Mouse (Mus musculus): ENCODE data around the gene Lekr1.
"Not testable (repeated sequence)": the region's sequence is repeated elsewhere in the genome, so short reads cannot be mapped to it uniquely, and the experiment has no call there.

Gene Lekr1

GRCm38 (mm10) chr3:65767202-65767862, 101.3 kb downstream of the Lekr1 start:
- DNase-seq (ENCODE audit: low spot score in 2 of 2) = no peak

- not testable (repeated sequence) for DNase-seq (ENCODE audit: low spot score in 2 of 2)
Observed at GRCm38 (mm10) chr3:65769666-65770065, 103.6 kb downstream of the Lekr1 start.

GRCm38 (mm10) chr3:65773910-65774309, 107.9 kb downstream of the Lekr1 start:
- DNase-seq (ENCODE audit: low spot score in 2 of 2) = no peak

GRCm38 (mm10) chr3:65775096-65775495, 109.1 kb downstream of the Lekr1 start:
- DNase-seq (ENCODE audit: low spot score in 2 of 2) = no peak

DNA sequence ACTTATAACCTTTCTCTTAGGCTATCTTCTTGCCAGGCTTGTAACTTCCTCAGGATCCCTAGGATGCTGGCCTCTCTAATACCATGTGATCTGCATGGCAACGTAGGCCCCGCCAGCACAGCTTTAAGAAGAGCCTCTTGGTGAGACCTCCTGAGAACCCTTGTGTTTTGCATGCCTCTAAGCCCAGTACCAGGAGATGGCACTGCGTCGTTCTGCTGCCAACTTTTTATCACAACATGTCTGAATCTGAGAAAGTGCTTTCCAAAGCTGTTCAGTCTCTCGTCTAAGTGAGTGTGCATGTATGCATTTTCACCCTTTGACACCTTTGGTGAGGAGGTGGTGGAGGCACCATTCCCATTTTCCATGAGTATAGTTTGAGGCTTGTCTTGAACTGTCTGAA, 116.2 kb downstream of the Lekr1 start:
- no peak for DNase-seq (ENCODE audit: low spot score in 2 of 2)

GRCm38 (mm10) chr3:65790076-65790685, 124.2 kb downstream of the Lekr1 start:
- DNase-seq (ENCODE audit: low spot score in 2 of 2) = no peak

DNA sequence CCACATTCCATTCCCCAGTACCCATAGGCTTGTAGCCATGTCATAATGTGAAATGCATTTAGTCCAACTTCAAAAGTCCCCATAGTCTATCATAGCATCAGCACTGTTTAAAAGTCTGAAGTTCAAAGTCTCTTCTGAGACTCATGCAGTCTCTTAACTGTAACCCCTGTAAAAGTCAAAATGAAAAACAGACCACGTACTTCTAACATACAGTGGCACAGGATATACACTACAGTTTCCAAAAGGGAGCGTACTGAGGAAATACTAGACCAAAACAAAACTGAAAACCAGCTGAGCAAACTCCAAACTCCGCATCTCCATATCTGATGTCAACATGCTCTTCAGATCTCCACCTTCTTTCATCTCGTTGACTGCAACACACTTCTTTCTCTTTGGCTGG, 127.5 kb downstream of the Lekr1 start:
- DNase-seq (ENCODE audit: low spot score in 2 of 2) = no peak

DNA sequence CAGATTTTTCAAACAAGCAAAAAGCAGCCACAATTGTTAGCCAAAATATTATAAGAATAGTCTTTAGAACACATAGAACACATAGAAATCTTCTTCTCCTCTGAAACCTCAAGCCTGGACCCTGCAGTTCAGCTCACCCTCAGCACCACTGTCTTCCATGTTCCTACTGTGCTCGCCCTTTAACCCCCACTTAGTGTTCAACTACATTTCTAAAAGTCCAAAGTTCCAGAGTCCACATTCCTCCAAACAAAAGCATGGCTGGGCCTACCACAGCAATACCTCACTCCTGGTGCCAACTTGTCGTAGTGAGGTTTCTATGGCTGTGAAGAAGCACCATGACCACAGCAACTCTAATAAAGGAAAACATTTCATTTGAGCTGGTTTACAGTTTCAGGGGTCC, 128.7 kb downstream of the Lekr1 start:
- no peak for DNase-seq (ENCODE audit: low spot score in 2 of 2)

GRCm38 (mm10) chr3:65797345-65798137, 131.5 kb downstream of the Lekr1 start:
- DNase-seq (ENCODE audit: low spot score in 2 of 2) = no peak

DNA sequence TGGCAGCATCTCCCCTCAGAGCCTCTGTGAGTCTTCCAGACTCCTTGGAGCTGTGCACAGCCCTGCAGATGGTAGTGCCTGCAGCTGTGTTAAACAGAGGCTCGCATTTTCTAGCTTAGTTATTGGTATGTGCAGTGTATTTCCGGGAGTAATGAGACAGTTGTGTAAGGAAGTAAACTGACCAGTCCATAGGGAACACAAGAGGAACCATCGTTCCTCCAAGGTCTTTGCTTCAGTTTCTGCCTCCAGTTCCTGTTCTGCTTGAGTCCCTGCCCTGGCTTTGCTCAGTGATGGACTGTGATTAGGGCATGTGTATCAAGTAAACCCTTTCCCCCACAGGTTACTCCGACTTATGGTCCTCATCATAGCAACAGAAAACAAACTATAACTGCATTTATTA, 134.9 kb downstream of the Lekr1 start:
- no peak for DNase-seq (ENCODE audit: low spot score in 2 of 2)

DNA sequence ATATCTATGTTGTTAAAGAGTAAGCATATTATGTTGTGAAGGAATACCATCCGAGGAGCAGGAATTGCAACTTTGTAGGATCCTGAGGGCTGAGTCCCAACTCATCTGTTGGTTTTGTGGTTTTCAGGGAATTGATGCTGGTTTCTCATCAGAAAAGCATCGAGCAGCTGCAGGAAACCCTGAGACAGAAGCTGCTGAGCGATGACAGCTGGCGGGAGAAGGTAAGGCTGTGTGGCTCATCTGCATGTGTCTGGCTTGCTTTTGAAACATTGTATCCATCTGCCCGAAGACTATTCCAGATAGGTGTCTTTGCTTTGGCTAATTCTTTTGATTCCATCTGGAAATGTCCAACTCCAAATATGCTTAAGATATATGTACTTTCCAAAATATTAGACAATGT, 136.2 kb downstream of the Lekr1 start:
- DNase-seq (ENCODE audit: low spot score in 2 of 2) = no peak

DNA sequence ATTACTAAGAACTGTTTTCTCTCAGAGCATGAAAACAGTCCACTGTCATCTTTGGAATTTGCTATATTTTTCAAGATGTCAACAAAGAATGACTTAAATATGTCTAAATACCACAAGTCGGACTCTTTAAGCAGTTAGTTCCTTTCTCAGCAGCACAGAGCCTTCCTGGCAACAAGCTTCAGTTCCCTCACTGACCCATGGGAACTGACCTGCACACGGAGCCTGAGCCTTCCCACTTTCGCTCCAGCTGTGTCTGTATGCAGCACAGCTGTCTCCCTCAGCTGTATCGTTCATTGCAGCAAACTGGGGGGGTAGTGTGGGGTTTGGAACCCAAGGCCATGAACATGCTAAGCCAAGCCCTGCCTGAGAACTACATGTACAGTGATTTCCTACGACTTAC, 136.8 kb downstream of the Lekr1 start:
- DNase-seq (ENCODE audit: low spot score in 2 of 2) = no peak

GRCm38 (mm10) chr3:65814881-65815280, 148.9 kb downstream of the Lekr1 start:
- DNase-seq (ENCODE audit: low spot score in 2 of 2) = no peak

DNA sequence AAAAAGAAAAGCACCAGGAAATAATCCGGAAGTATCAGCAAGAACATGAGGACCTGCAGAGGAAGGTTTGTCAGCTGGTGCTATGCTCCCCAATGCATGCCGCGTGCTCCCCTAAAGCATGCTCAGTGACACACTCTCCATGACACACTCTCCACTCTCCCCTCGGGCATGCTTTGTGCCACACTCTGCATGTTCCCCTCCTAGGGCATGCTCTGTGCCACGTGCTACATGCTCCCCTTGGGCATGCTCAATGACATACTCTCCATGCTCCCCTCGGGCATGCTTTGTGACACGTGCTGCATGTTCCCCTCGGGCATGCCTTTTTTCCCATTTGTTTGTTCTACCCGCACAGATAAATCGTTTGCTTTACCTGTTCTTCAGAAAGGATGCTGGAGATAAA, 150.0 kb downstream of the Lekr1 start:
- DNase-seq (ENCODE audit: low spot score in 2 of 2) = no peak

- no peak for DNase-seq (ENCODE audit: low spot score in 2 of 2)
Observed at GRCm38 (mm10) chr3:65818597-65818996, 152.6 kb downstream of the Lekr1 start.

DNA sequence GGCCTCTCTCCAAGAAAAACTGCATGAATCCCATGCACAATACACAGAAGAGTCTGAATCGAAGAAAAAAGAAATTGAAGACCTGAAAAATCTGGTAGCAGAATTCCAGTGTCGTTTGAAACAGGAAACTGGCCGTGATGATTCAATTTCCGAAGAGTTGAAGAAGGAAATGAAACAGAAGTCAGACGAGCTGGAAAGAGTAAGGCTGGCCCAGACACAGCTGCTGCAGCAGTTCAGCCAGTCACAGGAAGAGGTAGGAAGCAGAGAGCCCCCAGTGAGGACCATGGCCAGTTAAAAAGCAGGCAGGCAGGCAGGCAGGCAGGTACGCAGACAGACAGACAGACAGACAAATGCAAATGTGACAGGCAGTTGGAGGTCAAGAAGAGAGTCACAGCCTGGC, 153.8 kb downstream of the Lekr1 start:
- DNase-seq (ENCODE audit: low spot score in 2 of 2) = no peak

DNA sequence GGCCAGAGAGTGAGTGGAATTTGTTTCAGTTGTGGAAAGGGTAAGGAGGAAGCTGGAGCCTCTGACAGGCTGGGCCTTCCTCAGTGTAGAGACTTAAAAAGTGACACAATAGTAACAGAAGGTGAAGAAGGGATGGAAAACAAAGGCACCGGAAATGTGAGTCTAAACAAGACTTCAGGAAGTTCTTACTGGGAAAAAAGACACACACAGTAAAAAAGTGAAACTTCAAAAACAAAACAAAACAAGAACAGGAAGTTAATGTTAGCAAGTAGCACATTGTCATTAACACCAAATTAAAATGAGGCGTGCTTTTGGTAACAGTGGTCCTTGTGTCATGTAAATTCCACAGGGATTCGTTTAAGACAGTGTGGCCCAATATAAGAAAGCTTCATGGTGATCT, 158.9 kb downstream of the Lekr1 start:
- DNase-seq (ENCODE audit: low spot score in 2 of 2) = no peak

DNA sequence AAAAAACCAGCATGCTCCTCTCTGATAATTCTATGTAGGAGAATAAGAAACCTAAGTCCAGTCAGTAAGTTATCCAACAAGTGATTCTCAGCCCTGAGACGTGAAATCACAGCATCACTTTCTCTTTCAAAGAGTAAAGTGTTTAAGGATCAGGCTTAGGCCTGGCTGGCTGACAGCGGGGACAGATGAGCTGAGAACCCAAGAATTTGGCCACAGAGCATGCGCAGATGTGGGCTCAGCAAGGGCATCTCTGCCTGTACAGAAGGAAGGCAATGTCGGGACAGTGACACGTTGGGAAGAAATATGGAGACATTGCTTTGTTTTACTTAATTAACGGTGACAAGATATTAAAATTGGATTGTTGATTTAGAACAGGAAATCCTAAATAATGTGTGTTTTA, 160.7 kb downstream of the Lekr1 start:
- DNase-seq (ENCODE audit: low spot score in 2 of 2) = no peak

GRCm38 (mm10) chr3:65827400-65827799, 161.4 kb downstream of the Lekr1 start:
- no peak for DNase-seq (ENCODE audit: low spot score in 2 of 2)

GRCm38 (mm10) chr3:65828020-65828419, 162.0 kb downstream of the Lekr1 start:
- no peak for DNase-seq (ENCODE audit: low spot score in 2 of 2)

DNA sequence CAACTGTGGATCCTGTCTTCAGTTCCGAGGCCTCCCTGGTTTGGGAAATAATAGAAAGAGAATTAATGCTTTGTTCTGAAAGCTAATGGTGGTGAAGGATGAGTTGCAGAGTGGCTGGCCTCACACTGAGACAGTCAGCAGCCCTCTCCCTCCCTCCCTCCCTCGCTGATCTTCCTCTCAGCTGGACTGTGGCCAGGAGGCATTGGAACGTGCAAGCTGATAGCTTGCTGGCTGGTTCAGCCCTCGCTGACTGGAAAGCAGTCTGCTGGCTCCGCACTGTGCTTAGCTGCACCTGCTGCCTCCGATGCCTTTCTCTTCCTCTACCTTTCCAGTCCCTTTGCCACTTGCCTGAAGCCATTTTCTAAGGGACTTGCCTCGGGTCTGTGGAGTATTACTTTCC, 163.2 kb downstream of the Lekr1 start:
- DNase-seq (ENCODE audit: low spot score in 2 of 2) = peak; percentile 9 to 10

- DNase-seq (ENCODE audit: low spot score in 2 of 2) = no peak
Observed at GRCm38 (mm10) chr3:65829943-65830483, 164.0 kb downstream of the Lekr1 start.

GRCm38 (mm10) chr3:65830801-65831200, 164.8 kb downstream of the Lekr1 start:
- DNase-seq (ENCODE audit: low spot score in 2 of 2) = no peak

All from right cerebral cortex, adult 2 months (tissue).